In the genomic region with DNA sequence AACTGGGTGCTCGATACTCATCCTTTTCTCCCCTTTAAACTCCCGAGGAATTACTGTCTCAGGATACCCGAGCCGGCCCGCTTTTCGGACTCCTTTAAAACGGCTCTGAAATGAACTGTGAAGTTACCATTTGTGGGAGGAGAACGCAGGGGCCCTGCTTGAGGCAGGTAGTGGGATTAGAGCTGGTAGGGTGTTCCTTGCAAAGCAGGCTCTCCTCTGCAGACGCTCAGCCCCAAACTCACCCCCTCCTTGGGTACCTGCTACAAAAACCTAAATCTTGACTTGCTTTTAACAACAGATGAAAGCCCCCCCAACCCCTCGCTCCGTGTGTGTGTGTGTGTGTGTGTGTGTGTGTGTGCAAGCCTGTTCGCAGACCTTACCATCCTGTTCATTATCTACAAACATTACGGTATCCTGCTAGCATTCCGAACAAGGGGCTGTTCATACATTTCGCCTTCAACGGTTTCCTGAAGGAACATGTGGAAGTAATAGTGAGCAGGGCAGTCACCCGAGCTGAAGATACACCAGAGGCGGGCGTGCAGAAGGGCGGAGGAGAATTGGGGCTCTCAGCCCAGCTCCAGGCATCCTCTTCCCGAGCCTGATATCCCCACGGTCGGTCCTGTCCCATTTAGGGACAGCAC, we compare ENCODE assay signal across 9 mouse cellular contexts. TPM values are rescaled to one million over a fixed set of nuclear protein-coding genes. Genes with fewer than 3 reads are reported as not detected.
DNase-seq lines count a peak whose midpoint lies in the region; ATAC-seq and TF ChIP-seq lines count a peak whose summit lies in the region.
"Had no signal": no experiment of that assay in that cellular context is flagged by ENCODE, and none has a peak within 500 bp of the region (broad histone marks: within the 10 kb centered on the region; RNA-seq: fewer than 3 reads in every experiment).

No protein-coding gene starts in this region.

- H3K4me2 ChIP-seq in heart, embryonic 13.5 days = peak overlapping the region; percentile 92
- peak overlapping the region; percentile 65 for H3K4me2 ChIP-seq in limb, embryonic 15.5 days

- H3K4me1 ChIP-seq in heart, embryonic 13.5 days = peaks cover 57% of the 10 kb centered on the region
- peaks cover 33% of the 10 kb centered on the region for H3K4me1 ChIP-seq in limb, embryonic 15.5 days

- 2% methylated on average over 23 of the region's 23 CpGs for WGBS in heart, embryonic 13.5 days
- WGBS in limb, embryonic 15.5 days = 1% methylated on average over 23 of the region's 23 CpGs

- no peak for TF ChIP-seq POLR2A in brain, embryonic 14.5 days (IDR thresholded peaks at IDR 0.05; ENCODE audit: borderline replicate concordance, extremely low read depth, insufficient read depth, insufficient read length, poor library complexity, severe bottlenecking)

- peak overlapping the region; percentile 50; the same call in 1 of the 2 replicates for H3K9ac ChIP-seq in heart, embryonic 13.5 days
- no peak overlapping the region for H3K9ac ChIP-seq in limb, embryonic 15.5 days

- peaks cover 96% of the 10 kb centered on the region for H3K27me3 ChIP-seq in heart, embryonic 13.5 days (replicated peaks)
- H3K27me3 ChIP-seq in limb, embryonic 15.5 days = peaks cover 2% of the 10 kb centered on the region; the same call in 1 of the 2 replicates

- peak overlapping the region; percentile 62 for H3K4me3 ChIP-seq in heart, embryonic 13.5 days
- H3K4me3 ChIP-seq in limb, embryonic 15.5 days = peak overlapping the region; percentile 70
- H3K4me3 ChIP-seq: myocyte had no signal

- H3K27ac ChIP-seq in heart, embryonic 13.5 days (replicated peaks) = peak overlapping the region; percentile 64
- H3K27ac ChIP-seq in limb, embryonic 15.5 days = peak overlapping the region; percentile 99

- TF ChIP-seq CTCF in brain, embryonic 14.5 days (IDR thresholded peaks at IDR 0.05; ENCODE audit: borderline replicate concordance, extremely low read depth, insufficient read depth, insufficient read length) = no peak

- no peaks in the 10 kb centered on the region for H3K36me3 ChIP-seq in heart, embryonic 13.5 days
- no peaks in the 10 kb centered on the region for H3K36me3 ChIP-seq in limb, embryonic 15.5 days

- peak; percentile 2 for DNase-seq in cerebellum, adult 8-10 months
- no peak for DNase-seq in cerebellum, postnatal 14 days
- peak; percentile 65 for DNase-seq in brain, embryonic 14.5 days (ENCODE audit: low read depth)
- no peak for DNase-seq in gastrocnemius, postnatal 14 days
- DNase-seq in urinary bladder, postnatal 25 days (ENCODE audit: low spot score) = no peak
- DNase-seq in ovary, postnatal 14 days (ENCODE audit: low spot score) = no peak

- no peaks in the 10 kb centered on the region for H3K9me3 ChIP-seq in heart, embryonic 13.5 days
- H3K9me3 ChIP-seq in limb, embryonic 15.5 days = no peaks in the 10 kb centered on the region

- intact Hi-C loops in gastrocnemius, postnatal 14 days (cut with DNase I; ENCODE audit: low total_unique reads) = loop anchor here (10.0 kb wide), 1 partner anchor 506 kb away; no protein-coding TSS in a partner anchor

- ATAC-seq in heart, embryonic 13.5 days (ENCODE audit: extremely low read depth, insufficient number of reproducible peaks, low FRiP score, low TSS enrichment) = no peak
- ATAC-seq in limb, embryonic 15.5 days (ENCODE audit: insufficient number of reproducible peaks, low FRiP score, low TSS enrichment, low read depth) = no peak

RNA-seq across cellular contexts. Expression of a gene that starts 1.6 kb away (rescaled TPM):
- 7.2 and 16.3 TPM in 2 replicates for polyA plus RNA-seq in brain, embryonic 14.5 days (2012; rRNA removed)
- 16.6 and 20.7 TPM in 2 replicates for polyA plus RNA-seq in heart, embryonic 13.5 days (2015; fragmentation: Nextera tagmentation; extraction: Ambion mirVana)
- 82.8 and 96.9 TPM in 2 replicates for polyA plus RNA-seq in limb, embryonic 15.5 days (2015; fragmentation: Nextera tagmentation; extraction: Ambion mirVana)
- 10 to 100 TPM; 38.7 to 41.4 TPM for total RNA-seq in gastrocnemius, postnatal 14 days (2021)

Comparison
In these comparisons a context has a peak if more than half of its experiments do, and no peak if none do; other contexts are left out.
1. DNase-seq: peak in cerebellum, adult 8-10 months (single experiment) and brain, embryonic 14.5 days (single experiment); none in cerebellum, postnatal 14 days (0 of 2), gastrocnemius, postnatal 14 days (single experiment), urinary bladder, postnatal 25 days (single experiment) and ovary, postnatal 14 days (single experiment).